Mouse (Mus musculus) ZHBTc4 (cell line): ENCODE results near the gene Gpr55.
"Not testable (repeated sequence)": the region's sequence is repeated elsewhere in the genome, so short reads cannot be mapped to it uniquely, and the experiment has no call there.

Experiments used
- DNase-seq: peaks from one replicate; pipeline ENCODE4 v3.0.0-alpha.2; 2011; ENCODE audit warnings: low read depth, low spot score

The Gpr55 gene

GRCm38 (mm10) chr1:85960873-85961272 is at the start of gene Gpr55:
Gene Gpr55, minus strand, starts transcription at chr1:85961007.
- no peak for DNase-seq

- peak; percentile 96 for DNase-seq
These were observed 47.0 kb upstream of the Gpr55 start for GRCm38 (mm10) chr1:86007778-86008177.

GRCm38 (mm10) chr1:86006040-86006439 is 45.2 kb upstream of the Gpr55 start:
- DNase-seq = no peak

DNA sequence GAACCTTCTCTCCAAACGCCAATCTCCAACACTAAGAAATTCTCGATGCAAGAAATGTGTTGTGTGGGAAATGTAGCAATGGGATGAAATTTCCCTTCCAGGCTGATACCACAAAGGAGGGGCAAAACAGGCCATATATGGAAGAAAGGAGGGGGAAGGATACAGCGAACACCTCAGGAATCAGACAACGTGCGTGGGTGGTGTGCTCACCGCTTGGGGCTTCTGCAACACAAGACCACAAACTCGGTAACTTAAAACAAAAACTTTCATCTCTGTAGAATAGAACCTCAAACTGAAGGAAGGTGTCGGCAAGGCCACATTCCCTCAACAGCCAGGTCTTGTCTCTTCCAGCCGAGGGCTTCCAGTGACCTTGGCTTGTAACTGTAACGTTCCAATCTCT is 44.7 kb upstream of the Gpr55 start:
- no peak for DNase-seq

GRCm38 (mm10) chr1:85999853-86000570 is 39.2 kb upstream of the Gpr55 start:
- DNase-seq = no peak

GRCm38 (mm10) chr1:85998012-85998411 is 37.2 kb upstream of the Gpr55 start:
- no peak for DNase-seq

DNA sequence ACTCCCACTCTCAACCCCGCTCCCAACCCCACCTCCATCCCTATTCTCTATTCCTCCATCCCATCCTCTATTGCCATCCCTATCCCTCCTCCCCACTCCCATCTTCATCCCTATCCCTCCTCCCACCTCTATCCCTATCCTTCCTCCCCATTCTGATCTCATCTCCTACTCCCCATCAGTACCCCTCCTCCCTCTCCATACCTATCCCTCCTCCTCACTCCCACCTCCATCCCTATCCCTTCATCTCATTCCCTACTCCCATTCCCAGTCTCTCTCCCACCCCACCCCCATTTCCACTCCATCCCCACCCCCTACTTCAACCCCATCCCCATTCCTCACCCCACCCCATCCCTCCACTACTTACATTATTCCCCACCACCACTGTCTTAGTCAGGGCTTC is 36.4 kb upstream of the Gpr55 start:
- DNase-seq = no peak

- DNase-seq = peak; percentile 62
These were observed 32.7 kb upstream of the Gpr55 start for GRCm38 (mm10) chr1:85993541-85993940.

DNA sequence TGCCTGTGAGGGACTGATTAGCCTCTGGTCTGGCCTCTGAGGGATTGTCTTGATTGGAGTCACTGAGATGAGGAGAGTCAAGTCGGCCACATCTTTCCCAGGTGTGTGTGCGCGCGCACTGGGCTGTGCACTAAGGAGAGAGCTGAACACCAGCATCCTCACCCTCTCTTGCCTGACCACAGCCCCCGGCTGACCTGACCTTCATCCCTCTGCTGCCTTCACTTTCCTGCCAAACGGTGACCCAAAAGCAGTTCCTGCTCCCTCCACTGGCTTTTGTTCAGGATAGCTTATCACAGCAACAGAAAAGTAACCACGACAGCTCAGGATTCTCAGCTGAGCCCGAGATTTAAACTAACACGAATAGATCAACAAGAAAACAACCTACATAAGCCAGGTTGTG is 31.4 kb upstream of the Gpr55 start:
- no peak for DNase-seq

DNA sequence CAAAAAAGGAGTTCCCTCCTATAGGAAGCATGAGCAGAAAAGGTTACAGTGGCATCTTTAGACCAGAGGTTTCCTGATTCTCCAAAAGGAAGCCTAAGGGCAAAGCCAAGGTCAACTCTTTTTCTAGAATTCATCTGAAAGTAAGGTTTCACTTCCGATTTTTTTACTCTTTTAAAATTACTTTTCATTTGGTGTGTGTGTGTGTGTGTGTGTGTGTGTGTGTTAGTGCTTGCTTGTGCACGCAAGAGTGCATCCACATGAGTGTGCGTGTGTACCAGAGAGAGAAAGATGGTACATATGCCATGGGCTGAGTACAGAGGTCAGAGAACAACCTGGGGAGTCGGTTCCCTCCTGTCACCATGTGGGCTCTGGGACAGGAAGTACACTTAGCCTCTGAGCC is 28.1 kb upstream of the Gpr55 start:
- not testable (repeated sequence) for DNase-seq

GRCm38 (mm10) chr1:85988351-85988750 is 27.5 kb upstream of the Gpr55 start:
- DNase-seq = no peak

- DNase-seq = no peak
These were observed 25.0 kb upstream of the Gpr55 start for GRCm38 (mm10) chr1:85985784-85986183.

DNA sequence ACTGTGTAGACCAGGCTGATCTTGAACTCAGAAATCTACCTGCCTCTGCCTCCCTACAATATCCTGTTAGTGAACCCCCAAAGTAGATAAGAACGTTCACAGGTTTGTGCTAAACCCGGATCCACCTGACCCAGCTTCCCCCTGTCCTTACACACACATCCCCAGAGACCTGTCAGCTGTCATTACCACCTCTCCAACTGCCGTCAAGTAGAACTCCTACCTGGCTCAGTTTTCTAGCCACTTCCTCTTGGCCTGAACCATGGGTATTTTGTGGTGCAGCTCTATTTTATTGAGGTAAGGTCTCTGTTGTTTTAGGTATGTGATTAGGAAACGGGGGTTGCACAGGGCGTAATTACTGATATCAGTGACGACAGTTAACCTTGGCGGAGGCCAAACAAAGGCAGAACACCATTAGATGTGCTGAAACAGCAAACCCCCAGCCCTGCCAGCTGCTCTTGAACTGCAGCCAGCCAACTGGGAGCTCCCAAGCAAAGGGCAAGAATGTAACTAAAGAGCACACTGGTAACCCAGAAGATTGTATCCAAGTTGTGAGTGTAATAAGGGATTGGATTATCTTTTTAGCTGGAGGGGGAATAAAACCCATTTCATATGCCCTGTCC is 21.0 kb upstream of the Gpr55 start:
- DNase-seq = no peak

GRCm38 (mm10) chr1:85977709-85978108 is 16.9 kb upstream of the Gpr55 start:
- no peak for DNase-seq

GRCm38 (mm10) chr1:85973468-85973877 is 12.7 kb upstream of the Gpr55 start:
- DNase-seq = no peak

DNA sequence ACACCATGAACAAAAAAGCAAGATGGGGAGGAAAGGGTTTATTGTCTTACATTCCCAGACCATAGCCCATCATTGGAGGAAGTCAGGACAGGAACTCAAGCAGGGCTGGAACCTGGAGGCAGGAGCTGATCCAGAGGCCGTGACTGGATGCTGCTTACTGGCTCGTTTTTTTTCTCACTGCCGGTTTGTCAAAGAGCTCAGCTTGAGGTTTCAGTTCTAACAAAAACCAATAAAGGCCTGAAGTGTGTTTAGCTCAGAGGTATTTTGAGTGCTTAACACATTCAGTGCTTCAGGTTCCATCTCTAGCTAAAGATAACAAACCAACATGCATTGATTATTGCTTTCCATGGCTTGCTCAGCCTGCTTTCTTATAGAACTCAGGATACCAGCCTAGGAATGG is 11.5 kb upstream of the Gpr55 start:
- DNase-seq = no peak

GRCm38 (mm10) chr1:85971070-85971469 is 10.3 kb upstream of the Gpr55 start:
- DNase-seq = no peak

DNA sequence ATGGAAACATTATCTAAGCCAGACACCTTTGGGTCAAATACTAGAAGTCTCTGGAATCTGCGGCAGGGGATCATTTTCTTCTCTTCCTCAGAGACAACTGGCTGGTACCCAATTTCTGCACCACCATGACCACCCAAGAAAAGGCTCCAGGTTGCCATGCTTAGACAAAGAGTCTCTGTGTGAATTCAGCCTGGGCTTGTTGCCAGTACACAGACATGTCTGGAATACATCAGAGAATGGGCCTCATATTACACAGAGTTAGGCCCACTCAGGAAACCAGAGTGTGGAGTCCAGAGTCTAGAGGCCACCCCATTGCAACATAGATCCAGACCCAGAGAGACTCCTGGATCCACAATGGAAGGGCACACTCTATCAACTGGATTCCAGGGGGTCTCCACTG is 8.7 kb upstream of the Gpr55 start:
- DNase-seq = no peak

- no peak for DNase-seq
These were observed 8.3 kb upstream of the Gpr55 start for GRCm38 (mm10) chr1:85969081-85969480.

DNA sequence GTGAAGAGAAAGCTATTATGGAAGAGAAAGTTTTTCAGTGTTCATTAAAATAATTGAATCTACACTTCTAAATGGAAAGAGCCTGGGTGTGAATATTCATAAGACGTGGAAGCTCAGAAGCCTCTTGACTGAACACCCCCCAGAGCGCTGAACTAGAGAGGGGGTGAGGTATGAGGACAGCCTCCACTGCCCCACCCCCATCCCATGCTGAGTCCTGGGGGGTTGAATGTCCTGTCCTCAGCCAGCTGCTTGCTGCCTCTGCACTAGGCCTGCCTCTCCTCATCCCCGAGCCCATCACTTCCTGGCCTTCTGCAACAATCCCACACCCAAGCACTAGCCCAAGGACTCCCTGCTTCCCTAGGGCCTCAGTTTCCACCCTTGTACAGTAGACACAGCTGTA is 5.0 kb upstream of the Gpr55 start:
- no peak for DNase-seq

DNA sequence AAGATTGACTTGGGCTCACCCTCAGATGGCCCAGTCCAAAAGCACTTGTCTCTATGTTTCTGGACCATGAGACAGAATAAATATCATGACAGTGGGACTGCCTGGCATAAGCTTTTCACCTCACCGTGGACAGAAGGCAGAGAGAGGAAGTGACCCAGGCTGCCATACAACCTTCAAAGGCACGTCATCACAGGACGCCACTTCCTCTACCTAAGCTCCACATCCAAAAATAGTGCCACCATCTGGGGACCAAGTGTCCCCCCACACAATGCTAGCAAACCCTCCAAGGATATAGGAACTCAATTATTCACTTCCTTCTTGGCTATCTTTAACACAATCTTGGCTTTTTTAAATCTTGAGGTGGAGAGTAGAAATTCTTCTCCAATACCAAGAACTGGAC is 1.3 kb upstream of the Gpr55 start:
- DNase-seq = no peak

- DNase-seq = no peak
These were observed 924 bp downstream of the Gpr55 start for GRCm38 (mm10) chr1:85959889-85960276.

GRCm38 (mm10) chr1:85959129-85959888 is 1.5 kb downstream of the Gpr55 start:
- no peak for DNase-seq
